Comparison of ENCODE assay signal across 23 mouse cellular contexts in the genomic region with DNA sequence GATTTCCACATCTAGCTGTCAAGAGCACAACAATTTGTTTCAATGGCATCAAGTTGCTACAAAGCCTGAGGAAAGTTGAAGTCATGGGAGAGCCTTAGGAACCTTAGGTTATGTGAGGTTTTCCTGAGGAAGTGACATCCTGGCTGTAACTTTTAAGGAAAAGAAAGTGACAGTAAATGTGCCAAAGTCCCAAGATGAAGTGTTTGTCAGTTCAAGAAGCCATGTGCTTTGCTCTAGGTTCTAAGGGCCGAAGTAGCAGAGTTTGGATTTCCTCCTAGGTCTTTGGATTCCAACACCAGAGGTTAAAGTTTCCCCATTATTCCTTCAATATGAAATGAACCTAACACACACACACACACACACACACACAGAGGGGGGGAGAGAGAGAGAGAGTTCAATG.
"Had no signal": no experiment of that assay in that cellular context is flagged by ENCODE, and none has a peak within 500 bp of the region (broad histone marks: within the 10 kb centered on the region; RNA-seq: fewer than 3 reads in every experiment).

No protein-coding gene starts in this region.

- ATAC-seq: forebrain, postnatal 0 days; hindbrain, postnatal 0 days; intestine, embryonic 16.5 days; liver, postnatal 0 days had no signal

- H3K4me3 ChIP-seq: heart, adult 2 months; heart, embryonic 13.5 days; heart, embryonic 15.5 days; hindbrain, embryonic 13.5 days; hindbrain, embryonic 15.5 days; layer of hippocampus, adult 2 months; left cerebral cortex, adult 2 months; limb, embryonic 10.5 days; limb, embryonic 12.5 days; liver, embryonic 13.5 days; liver, embryonic 15.5 days had no signal

- H3K4me2 ChIP-seq: heart, embryonic 11.5 days; heart, embryonic 13.5 days; heart, embryonic 15.5 days; hindbrain, embryonic 13.5 days; hindbrain, embryonic 15.5 days; limb, embryonic 12.5 days; liver, embryonic 11.5 days; liver, embryonic 13.5 days; liver, embryonic 15.5 days had no signal

- DNase-seq: forebrain, postnatal 0 days; gastrocnemius, postnatal 14 days; gastrocnemius, postnatal 36 days; heart, adult 11 months; heart, adult 2 months; heart, postnatal 14 days; heart, postnatal 36 days; liver; liver, embryonic 13.5 days; liver, postnatal 0 days had no signal

- H3K4me1 ChIP-seq: heart, embryonic 15.5 days; hindbrain, embryonic 13.5 days; hindbrain, embryonic 15.5 days; limb, embryonic 10.5 days; limb, embryonic 12.5 days; liver, embryonic 13.5 days; liver, embryonic 15.5 days had no signal

- H3K9ac ChIP-seq: forebrain, postnatal 0 days; heart, embryonic 13.5 days; heart, embryonic 15.5 days; hindbrain, embryonic 13.5 days; hindbrain, embryonic 15.5 days; limb, embryonic 12.5 days; liver, embryonic 13.5 days; liver, embryonic 15.5 days; liver, postnatal 0 days had no signal

- H3K27me3 ChIP-seq: heart, embryonic 13.5 days; heart, embryonic 15.5 days; hindbrain, embryonic 13.5 days; hindbrain, embryonic 15.5 days; limb, embryonic 12.5 days; liver, embryonic 13.5 days; liver, embryonic 15.5 days had no signal

- H3K36me3 ChIP-seq: heart, embryonic 13.5 days; heart, embryonic 15.5 days; hindbrain, embryonic 13.5 days; hindbrain, embryonic 15.5 days; limb, embryonic 10.5 days; limb, embryonic 12.5 days; liver, embryonic 13.5 days; liver, embryonic 15.5 days had no signal

- H3K27ac ChIP-seq: heart, adult 2 months; heart, embryonic 13.5 days; heart, embryonic 15.5 days; hindbrain, embryonic 13.5 days; hindbrain, embryonic 15.5 days; hindbrain, postnatal 0 days; layer of hippocampus, adult 2 months; left cerebral cortex, adult 2 months; limb, embryonic 10.5 days; limb, embryonic 12.5 days; liver, embryonic 13.5 days; liver, embryonic 15.5 days had no signal

- H3K9me3 ChIP-seq: heart, embryonic 13.5 days; heart, embryonic 15.5 days; hindbrain, embryonic 13.5 days; hindbrain, embryonic 15.5 days; limb, embryonic 10.5 days; limb, embryonic 12.5 days; liver, embryonic 13.5 days; liver, embryonic 15.5 days had no signal
